Mouse (Mus musculus) bone marrow, adult 2 months (tissue): ENCODE measurements around the gene Ube2d3.

ENCODE experiments used
- CTCF ChIP-seq: fragments of 200-500 bp; IDR thresholded peaks from 2 replicates; pipeline ENCODE4 v1.5.1; 2011; ENCODE audit warnings: low read length, control low read depth; ENCODE audit not compliant: control insufficient read depth, insufficient read depth
- POLR2A ChIP-seq: fragments of 200-500 bp; IDR thresholded peaks from 2 replicates; pipeline ENCODE4 v1.6.1; 2011; ENCODE audit warnings: low read depth, mild to moderate bottlenecking, control low read depth, low read length, borderline replicate concordance; ENCODE audit not compliant: control insufficient read depth

GRCm38 (mm10) chr3:135393186-135393585 is 44.8 kb upstream of the Ube2d3 start:
- TF ChIP-seq POLR2A (no peak), CTCF (no peak)
